Mouse (Mus musculus) erythroblast, embryonic 14.5 days (primary cell): Measurements from ENCODE around the gene Mrpl2.

Source experiments
- GATA1 ChIP-seq: IDR thresholded peaks from 2 replicates; pipeline ENCODE4 v1.6.1; 2012; ENCODE audit warnings: low read length, inconsistent platforms, mixed read lengths
- TAL1 ChIP-seq: IDR thresholded peaks from 3 replicates; pipeline ENCODE4 v1.6.1; 2012; ENCODE audit warnings: low read length, inconsistent platforms, mixed read lengths

DNA sequence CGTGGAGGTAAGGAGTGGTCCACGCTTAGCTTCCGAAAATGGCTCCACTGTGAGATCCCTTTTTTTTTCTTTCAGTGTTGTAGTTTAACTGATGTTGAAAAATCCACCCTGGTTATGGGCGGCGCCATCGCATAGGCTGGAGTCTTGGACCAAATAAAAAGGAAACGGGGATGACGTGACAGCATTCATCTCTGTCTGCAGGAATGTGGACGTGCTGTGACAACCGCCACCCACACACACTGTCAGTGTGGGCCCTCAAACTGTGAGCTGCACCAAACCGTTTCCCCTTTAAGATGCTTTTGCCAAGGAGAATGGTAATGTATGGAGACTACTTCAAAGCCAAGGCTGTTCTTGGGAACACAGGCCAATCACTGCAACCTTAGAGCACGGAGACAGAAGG is 40.0 kb upstream of the Mrpl2 start:
- TF ChIP-seq TAL1 (no peak), GATA1 (no peak)
